Mouse (Mus musculus): ENCODE results near the gene a.

The a gene

GRCm38 (mm10) chr2:155098720-155099380 is 307.6 kb downstream of the a start:
- DNase-seq (ENCODE audit: low spot score): no peak

- no peak for DNase-seq (ENCODE audit: low spot score)
Observed at GRCm38 (mm10) chr2:155099421-155099820, 308.2 kb downstream of the a start.

- DNase-seq (ENCODE audit: low spot score): no peak
Observed at GRCm38 (mm10) chr2:155099994-155100795, 309.0 kb downstream of the a start.

Measured in urinary bladder, postnatal 10 days (tissue).